Mouse (Mus musculus) hindbrain, embryonic 15.5 days (tissue): Measurements from ENCODE around the gene Ankrd33. TPM values are rescaled to one million over a fixed set of nuclear protein-coding genes. Genes with fewer than 3 reads are reported as not detected.
"Not testable (repeated sequence)": the region's sequence is repeated elsewhere in the genome, so short reads cannot be mapped to it uniquely, and the experiment has no call there.

Source experiments
- ATAC-seq: fragments of 200-750 bp; cut with Nextera tagmentation; 2 replicates; pipeline ENCODE4 v1.8.0; 2017; ENCODE audit warnings: low read depth, moderate number of reproducible peaks, moderate TSS enrichment; ENCODE audit not compliant: low FRiP score
- H3K27ac ChIP-seq: fragments of 300-500 bp; sonication (generic); replicated peaks from 2 replicates; pipeline ENCODE4 v1.5.1; 2015; ENCODE audit warnings: mild to moderate bottlenecking, inconsistent platforms
- H3K27me3 ChIP-seq: fragments of 300-500 bp; sonication (generic); 2 replicates; pipeline ENCODE4 v1.6.1; 2015; ENCODE audit warnings: control low read depth, inconsistent platforms
- H3K36me3 ChIP-seq: fragments of 300-500 bp; sonication (generic); 2 replicates; pipeline ENCODE4 v1.6.1; 2015; ENCODE audit warnings: control low read depth, inconsistent platforms
- H3K4me1 ChIP-seq: fragments of 300-500 bp; sonication (generic); replicated peaks from 2 replicates; pipeline ENCODE4 v1.6.1; 2015; ENCODE audit warnings: control low read depth, inconsistent platforms
- H3K4me2 ChIP-seq: fragments of 300-500 bp; sonication (generic); 2 replicates; pipeline ENCODE4 v1.6.1; 2015; ENCODE audit warnings: moderate library complexity, mild to moderate bottlenecking, inconsistent platforms
- H3K4me3 ChIP-seq: fragments of 300-500 bp; sonication (generic); 2 replicates; pipeline ENCODE4 v1.5.1; 2015; ENCODE audit warnings: mild to moderate bottlenecking, inconsistent platforms
- H3K9ac ChIP-seq: fragments of 300-500 bp; sonication (generic); 2 replicates; pipeline ENCODE4 v1.6.1; 2015; ENCODE audit warnings: inconsistent platforms
- H3K9me3 ChIP-seq: fragments of 300-500 bp; sonication (generic); 2 replicates; pipeline ENCODE4 v1.6.1; 2016; ENCODE audit warnings: control low read depth, inconsistent platforms
- WGBS: fragments of 180-500 bp; shearing (Covaris S2); methylation state at CpG from one replicate; pipeline ENCODE4 v1.1.7; 2015; 5-methylcytosine and 5-hydroxymethylcytosine counted together
- polyA plus RNA-seq: library from polyadenylated mRNA; unstranded; fragments of >200 nt; fragmentation: Nextera tagmentation; extraction: Ambion mirVana; gene quantifications from 2 replicates; pipeline ENCODE4 v1.2.1, GENCODE M21; 2015

The Ankrd33 gene
- polyA plus RNA-seq, 1 experiment from 2014 or later, result not detected

- 0 out of 2 replicates have a peak, but pooled peaks cover 3% of the 10 kb centered on the region for H3K4me1 ChIP-seq
- no peak overlapping the region for H3K9ac ChIP-seq
- no peaks in the 10 kb centered on the region for H3K36me3 ChIP-seq
- no peaks in the 10 kb centered on the region for H3K27me3 ChIP-seq
- no peak overlapping the region for H3K4me3 ChIP-seq
- 89% methylated on average over 5 of the region's 5 CpGs for WGBS
- no peak for ATAC-seq
- H3K4me2 ChIP-seq, result no peak overlapping the region
- H3K9me3 ChIP-seq, result no peaks in the 10 kb centered on the region
- H3K27ac ChIP-seq, result no peak overlapping the region
Measured at GRCm38 (mm10) chr15:101107906-101108671, 7.5 kb upstream of the Ankrd33 start.

GRCm38 (mm10) chr15:101113176-101113575 lies 2.4 kb upstream of the Ankrd33 start:
- no peak for ATAC-seq
- no peak overlapping the region for H3K27ac ChIP-seq
- WGBS, result 80% methylated on average over 8 of the region's 8 CpGs

GRCm38 (mm10) chr15:101113778-101114177 lies 1.8 kb upstream of the Ankrd33 start:
- not testable (repeated sequence) for H3K27ac ChIP-seq, H3K9me3 ChIP-seq, H3K4me2 ChIP-seq, H3K4me1 ChIP-seq, H3K27me3 ChIP-seq, H3K4me3 ChIP-seq, H3K9ac ChIP-seq, H3K36me3 ChIP-seq, ATAC-seq
- 95% methylated on average over 2 of the region's 2 CpGs for WGBS

More at GRCm38 (mm10) chr15:101113176-101113575, 2.4 kb upstream of the Ankrd33 start:
- Histone ChIP-seq H3K9me3 (no peaks in the 10 kb centered on the region), H3K9ac (no peak overlapping the region), H3K27me3 (no peaks in the 10 kb centered on the region), H3K4me1 (no peaks in the 10 kb centered on the region), H3K4me3 (no peak overlapping the region), H3K4me2 (no peak overlapping the region), H3K36me3 (no peaks in the 10 kb centered on the region)

- ATAC-seq, result no peak
- no peak overlapping the region for H3K4me2 ChIP-seq
- 62% methylated on average over 14 of the region's 14 CpGs for WGBS
- H3K9me3 ChIP-seq, result no peaks in the 10 kb centered on the region
- H3K27ac ChIP-seq, result no peak overlapping the region
- no peaks in the 10 kb centered on the region for H3K36me3 ChIP-seq
- H3K9ac ChIP-seq, result no peak overlapping the region
- H3K4me1 ChIP-seq, result no peaks in the 10 kb centered on the region
- H3K27me3 ChIP-seq, result no peaks in the 10 kb centered on the region
- no peak overlapping the region for H3K4me3 ChIP-seq
Measured at GRCm38 (mm10) chr15:101118399-101119125, 3.0 kb downstream of the Ankrd33 start.

- H3K9me3 ChIP-seq, result no peaks in the 10 kb centered on the region
- no peak for ATAC-seq
- no peak overlapping the region for H3K4me2 ChIP-seq
- no peak overlapping the region for H3K9ac ChIP-seq
- no peaks in the 10 kb centered on the region for H3K27me3 ChIP-seq
- no peaks in the 10 kb centered on the region for H3K4me1 ChIP-seq
- WGBS, result 75% methylated on average over 9 of the region's 9 CpGs
- H3K4me3 ChIP-seq, result no peak overlapping the region
- H3K36me3 ChIP-seq, result no peaks in the 10 kb centered on the region
- H3K27ac ChIP-seq, result no peak overlapping the region
Measured at GRCm38 (mm10) chr15:101121411-101122289, 6.1 kb downstream of the Ankrd33 start.

GRCm38 (mm10) chr15:101122290-101122589 lies 6.7 kb downstream of the Ankrd33 start:
- no peaks in the 10 kb centered on the region for H3K36me3 ChIP-seq
- no peaks in the 10 kb centered on the region for H3K4me1 ChIP-seq
- H3K4me3 ChIP-seq, result no peak overlapping the region
- no peak for ATAC-seq
- H3K9ac ChIP-seq, result no peak overlapping the region
- no peak overlapping the region for H3K27ac ChIP-seq
- 26% methylated on average over 2 of the region's 2 CpGs for WGBS
- no peak overlapping the region for H3K4me2 ChIP-seq
- no peaks in the 10 kb centered on the region for H3K27me3 ChIP-seq
- H3K9me3 ChIP-seq, result no peaks in the 10 kb centered on the region

GRCm38 (mm10) chr15:101123202-101123601 lies 7.6 kb downstream of the Ankrd33 start:
- H3K27ac ChIP-seq, result no peak overlapping the region
- H3K9me3 ChIP-seq, result no peaks in the 10 kb centered on the region
- no peak overlapping the region for H3K4me2 ChIP-seq
- WGBS, result 54% methylated on average over 4 of the region's 4 CpGs
- H3K36me3 ChIP-seq, result no peaks in the 10 kb centered on the region
- H3K4me1 ChIP-seq, result peaks cover under 1% of the 10 kb centered on the region; the same call in 1 of the 2 replicates
- H3K27me3 ChIP-seq, result peaks cover 8% of the 10 kb centered on the region
- ATAC-seq, result no peak
- H3K9ac ChIP-seq, result no peak overlapping the region
- no peak overlapping the region for H3K4me3 ChIP-seq

GRCm38 (mm10) chr15:101125561-101125960 lies 10.0 kb downstream of the Ankrd33 start:
- Histone ChIP-seq H3K9ac (no peak overlapping the region), H3K4me2 (no peak overlapping the region), H3K27me3 (peaks cover 28% of the 10 kb centered on the region), H3K36me3 (no peaks in the 10 kb centered on the region), H3K27ac (no peak overlapping the region), H3K9me3 (no peaks in the 10 kb centered on the region), H3K4me1 (peaks cover 9% of the 10 kb centered on the region; the same call in 1 of the 2 replicates), H3K4me3 (no peak overlapping the region)
- 91% methylated on average over 6 of the region's 6 CpGs for WGBS
- no peak for ATAC-seq

GRCm38 (mm10) chr15:101126876-101127544 lies 11.5 kb downstream of the Ankrd33 start:
- Histone ChIP-seq H3K4me1 (peaks cover 9% of the 10 kb centered on the region; the same call in 1 of the 2 replicates), H3K4me2 (no peak overlapping the region), H3K36me3 (no peaks in the 10 kb centered on the region), H3K9ac (no peak overlapping the region), H3K27ac (no peak overlapping the region), H3K27me3 (peaks cover 37% of the 10 kb centered on the region), H3K9me3 (no peaks in the 10 kb centered on the region), H3K4me3 (no peak overlapping the region)
- ATAC-seq, result no peak
- 80% methylated on average over 12 of the region's 12 CpGs for WGBS

- Histone ChIP-seq H3K36me3 (no peaks in the 10 kb centered on the region), H3K4me3 (peak within 1 kb of the TSS; percentile 32), H3K4me2 (peak within 1 kb of the TSS; percentile 50), H3K9me3 (no peaks in the 10 kb centered on the region), H3K4me1 (peaks cover 9% of the 10 kb centered on the region; the same call in 1 of the 2 replicates), H3K9ac (no peak within 1 kb of the TSS), H3K27ac (no peak within 1 kb of the TSS), H3K27me3 (peaks cover 37% of the 10 kb centered on the region)
- ATAC-seq, result no peak
- 4% methylated on average over 46 of the region's 46 CpGs for WGBS
Measured at GRCm38 (mm10) chr15:101128181-101129089, 12.9 kb downstream of the Ankrd33 start, which contains the start of gene Acvrl1. Gene Acvrl1 (plus strand): TSS chr15:101128522.
